Mouse (Mus musculus) cerebellum, postnatal 36 days (tissue): ENCODE data around the gene Ercc4.

ENCODE experiments used
- DNase-seq, 2 experiments: peaks; one replicate each; pipeline ENCODE4 v3.0.0; 2021 to 2022; ENCODE audit warnings: mixed read lengths in 2 of 2

Gene Ercc4

GRCm38 (mm10) chr16:13149950-13150349 lies 40.5 kb downstream of the Ercc4 start:
- no peak for DNase-seq

- no peak for DNase-seq
These were observed 41.3 kb downstream of the Ercc4 start for GRCm38 (mm10) chr16:13150790-13151189.

- DNase-seq: no peak
These were observed 43.0 kb downstream of the Ercc4 start for GRCm38 (mm10) chr16:13152475-13152874.

- DNase-seq: no peak
These were observed 43.7 kb downstream of the Ercc4 start for GRCm38 (mm10) chr16:13153215-13153614.

GRCm38 (mm10) chr16:13154352-13154751 lies 44.9 kb downstream of the Ercc4 start:
- no peak for DNase-seq

DNA sequence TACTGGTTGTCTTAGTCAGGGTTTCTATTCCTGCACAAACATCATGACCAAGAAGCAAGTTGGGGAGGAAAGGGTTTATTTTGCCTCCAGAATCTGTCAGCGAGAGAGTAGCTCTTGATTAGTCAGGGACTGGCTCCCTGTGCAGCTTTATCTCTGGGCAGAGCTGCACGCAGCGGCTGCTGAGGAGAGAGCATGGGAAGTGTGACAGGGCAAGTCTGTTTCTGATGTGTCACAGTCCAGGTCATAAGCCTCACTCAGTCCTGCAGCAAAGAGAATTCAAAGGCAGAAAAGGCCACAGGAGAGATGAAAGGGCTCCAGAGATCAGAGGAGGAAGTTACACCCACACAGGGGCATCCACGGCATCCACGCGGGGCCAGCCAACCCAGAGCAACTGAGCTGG lies 47.8 kb downstream of the Ercc4 start:
- DNase-seq: no peak

GRCm38 (mm10) chr16:13158153-13158670 lies 48.7 kb downstream of the Ercc4 start:
- DNase-seq: no peak

DNA sequence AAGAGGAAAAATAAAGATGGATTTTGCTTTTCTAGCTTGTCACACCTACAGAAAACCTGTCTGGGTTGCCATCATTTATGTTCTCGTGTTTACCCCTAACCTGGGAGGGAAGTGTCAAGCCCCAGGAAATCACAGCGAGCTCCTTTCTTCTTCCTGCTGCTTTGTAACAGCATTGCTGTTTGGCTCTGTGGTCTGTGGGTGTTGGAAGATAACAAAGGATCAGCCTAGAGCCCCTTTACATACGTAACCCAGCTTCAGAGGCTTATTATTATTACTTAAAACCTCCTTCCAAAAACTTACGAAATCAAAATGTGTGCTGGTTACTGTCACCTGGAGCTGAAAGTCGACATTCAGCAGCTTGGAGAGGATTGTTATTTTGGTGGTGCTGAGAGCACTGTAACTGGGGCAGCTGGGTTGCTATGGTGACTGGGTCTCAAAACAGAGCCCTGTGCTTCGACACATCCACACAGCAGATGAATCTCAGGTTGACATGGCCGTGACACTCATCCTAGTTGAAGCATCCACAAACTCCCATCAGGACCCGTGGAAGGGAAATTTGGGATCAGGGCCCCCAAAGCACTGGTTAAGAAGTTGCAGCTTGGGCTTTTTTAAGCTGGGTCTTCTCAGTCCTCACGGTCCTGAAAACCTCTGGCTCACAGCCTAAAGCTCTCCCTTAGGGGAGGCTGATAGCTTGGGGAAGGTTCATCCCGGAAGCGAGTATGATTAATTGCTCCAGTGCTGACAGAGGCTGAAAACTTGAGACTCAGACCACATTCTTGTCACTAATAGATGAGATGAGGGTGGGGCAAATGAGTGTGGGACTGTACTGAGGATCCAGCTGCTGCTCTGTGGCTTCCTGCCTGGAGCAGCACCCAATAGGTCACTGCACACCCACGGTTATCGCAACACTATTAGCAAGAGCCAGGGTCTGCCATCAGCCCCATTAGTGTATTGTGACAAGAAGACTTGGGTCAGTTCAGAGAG lies 49.7 kb downstream of the Ercc4 start:
- no peak for DNase-seq

DNA sequence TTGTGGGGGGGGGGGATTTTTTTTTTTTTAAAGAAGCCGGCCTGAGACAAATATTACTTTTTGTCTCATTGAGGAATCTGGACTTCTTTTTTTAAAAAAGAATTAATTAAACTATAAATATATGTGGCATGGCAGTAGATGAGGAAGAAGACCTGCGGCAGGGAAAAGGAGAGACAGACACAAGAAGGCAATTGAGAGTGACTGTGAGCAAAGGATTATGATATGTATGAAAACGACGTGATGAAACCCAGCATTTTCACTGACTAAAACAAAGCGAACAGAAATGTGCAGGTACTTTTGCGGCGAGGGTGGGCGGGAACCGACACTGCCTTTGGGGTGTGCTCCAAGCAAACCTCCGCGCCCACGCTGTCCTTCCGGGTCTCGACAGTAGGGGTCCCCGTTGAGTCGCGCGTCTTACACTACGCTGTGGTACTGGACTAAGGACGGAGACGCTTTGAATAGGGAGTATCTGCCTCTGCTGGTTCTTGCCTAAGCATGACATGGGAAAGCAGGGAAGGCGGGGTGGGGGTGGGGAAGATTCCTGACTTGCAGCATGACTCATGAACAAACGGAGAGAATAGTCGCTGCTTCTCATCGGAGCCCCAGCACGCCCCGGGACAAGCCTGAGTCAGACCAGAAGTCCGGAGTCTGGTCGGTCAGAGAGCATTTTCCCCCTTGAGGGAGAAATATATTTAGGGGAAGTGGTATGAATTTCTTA lies 50.6 kb downstream of the Ercc4 start:
- DNase-seq: peak; percentile 90 to 91

GRCm38 (mm10) chr16:13161516-13161915 lies 52.0 kb downstream of the Ercc4 start:
- no peak for DNase-seq

GRCm38 (mm10) chr16:13167731-13168130 lies 58.2 kb downstream of the Ercc4 start:
- DNase-seq: no peak

DNA sequence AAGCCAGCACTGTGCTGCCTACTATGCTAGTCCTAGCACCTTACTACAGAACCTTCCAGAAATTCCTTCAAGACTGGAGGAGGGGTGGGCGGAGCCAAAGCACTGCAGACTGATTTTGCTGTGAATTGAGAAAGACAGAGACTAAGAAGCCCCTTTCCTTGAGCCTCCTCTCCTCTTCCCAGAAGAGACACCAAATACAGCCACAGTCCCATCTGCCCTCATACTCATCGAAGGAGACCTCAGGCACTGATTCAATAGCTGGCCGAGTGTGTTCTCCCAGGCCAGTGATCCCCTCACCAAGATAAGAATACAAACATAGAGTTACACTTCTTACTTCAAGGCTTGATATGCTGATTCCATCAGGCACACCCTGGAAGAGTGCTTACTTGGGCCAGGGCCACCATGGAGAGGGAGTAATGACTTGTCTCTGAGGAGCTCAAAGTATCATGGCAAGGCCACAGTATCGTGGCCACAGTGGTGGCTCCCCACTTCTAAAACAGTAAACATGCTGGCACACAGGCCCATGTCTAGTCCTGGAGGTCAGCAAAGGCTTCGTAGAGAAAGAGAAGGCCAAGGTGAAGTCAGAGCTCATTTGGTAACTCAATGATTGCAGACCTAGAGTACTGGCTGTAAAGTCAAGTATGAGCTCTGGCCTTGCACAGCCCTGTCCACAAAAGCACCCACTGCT lies 63.7 kb downstream of the Ercc4 start:
- no peak for DNase-seq

- DNase-seq: no peak
These were observed 73.0 kb downstream of the Ercc4 start for GRCm38 (mm10) chr16:13182526-13182925.

DNA sequence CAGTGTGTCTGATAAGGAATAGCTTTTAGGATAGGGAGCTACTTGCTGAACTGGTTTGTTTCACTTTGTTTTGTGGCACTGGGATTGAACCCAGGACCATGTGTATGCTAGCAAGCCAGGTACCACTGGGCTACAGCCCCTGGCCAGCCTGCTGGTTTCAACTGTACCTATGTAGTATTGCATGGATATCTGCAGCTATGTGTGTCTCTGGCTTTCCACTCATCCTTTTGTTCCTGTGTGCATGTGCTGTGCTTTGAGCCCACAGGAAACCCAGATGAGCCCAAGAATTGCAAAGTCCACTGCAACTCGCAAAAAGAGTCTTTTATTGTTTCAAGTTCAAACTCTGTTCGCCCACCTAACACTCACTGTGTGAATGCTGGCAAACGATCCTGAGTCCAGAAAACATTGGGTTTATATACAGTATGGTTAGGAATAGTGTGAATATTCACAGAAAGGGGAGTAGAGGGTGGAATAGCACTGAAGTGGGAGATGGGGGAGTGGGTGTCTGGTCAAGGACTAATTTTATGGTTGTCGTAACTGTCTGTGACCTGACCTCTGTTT lies 73.8 kb downstream of the Ercc4 start:
- no peak for DNase-seq

DNA sequence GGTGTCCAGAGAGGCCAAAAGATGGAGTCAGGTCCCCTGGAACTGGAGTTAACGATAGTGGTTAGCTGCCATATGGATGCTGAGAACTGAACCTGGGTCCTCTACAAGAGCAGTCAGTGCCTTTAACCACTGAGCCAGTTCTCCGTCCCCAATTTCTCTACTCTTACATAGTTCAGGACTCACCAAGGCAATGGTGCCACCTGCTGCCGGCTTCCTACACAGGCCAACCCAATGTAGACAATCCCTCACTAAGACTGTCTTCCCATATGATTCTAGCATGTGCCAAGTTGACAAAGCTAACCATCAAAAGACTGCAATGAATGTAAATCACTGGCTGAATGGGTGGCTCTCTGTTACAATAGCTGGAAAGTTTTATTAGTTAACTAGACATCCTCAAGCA lies 74.9 kb downstream of the Ercc4 start:
- DNase-seq: no peak

- DNase-seq: no peak
These were observed 80.1 kb downstream of the Ercc4 start for GRCm38 (mm10) chr16:13189430-13190107.

DNA sequence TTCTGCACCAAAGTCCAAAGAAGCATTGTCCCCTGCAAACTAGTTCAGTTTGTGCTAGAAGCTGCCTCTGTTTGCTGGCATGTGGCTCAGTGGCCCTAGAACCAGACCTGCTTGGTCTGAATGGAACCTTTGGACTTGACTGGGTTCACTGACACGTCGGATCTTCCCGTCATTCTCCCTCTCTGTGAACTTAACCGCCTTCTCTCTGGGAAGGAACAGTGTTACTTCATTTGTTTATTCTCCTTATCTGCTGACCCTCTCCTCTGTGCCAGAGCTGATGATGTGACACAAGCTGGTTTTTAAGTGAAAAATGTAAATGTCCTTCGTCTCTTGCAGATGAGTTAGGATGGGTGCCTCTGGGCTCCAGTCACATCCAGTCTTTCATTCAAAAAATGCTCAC lies 81.0 kb downstream of the Ercc4 start:
- no peak for DNase-seq

GRCm38 (mm10) chr16:13191166-13191565 lies 81.7 kb downstream of the Ercc4 start:
- no peak for DNase-seq

DNA sequence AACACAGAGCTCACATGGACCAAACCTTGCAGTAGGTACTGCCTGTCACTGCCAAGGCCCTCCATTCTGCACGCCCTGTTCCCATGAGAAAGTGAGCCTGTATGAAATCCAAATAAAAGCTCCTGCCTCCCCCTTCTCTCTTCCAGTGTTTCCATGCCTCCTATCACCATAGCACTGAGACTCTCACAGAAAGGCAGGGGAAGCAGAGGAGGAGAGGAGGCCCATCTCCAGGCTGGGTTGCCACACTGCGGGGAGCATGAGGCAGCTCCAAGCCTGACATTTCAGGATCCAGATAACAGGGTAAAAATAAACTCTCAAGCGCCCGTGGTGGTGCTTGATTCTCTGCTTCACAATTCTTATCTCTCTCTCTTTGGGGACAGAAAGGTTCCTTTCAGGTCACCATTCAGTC lies 84.2 kb downstream of the Ercc4 start:
- DNase-seq: no peak

DNA sequence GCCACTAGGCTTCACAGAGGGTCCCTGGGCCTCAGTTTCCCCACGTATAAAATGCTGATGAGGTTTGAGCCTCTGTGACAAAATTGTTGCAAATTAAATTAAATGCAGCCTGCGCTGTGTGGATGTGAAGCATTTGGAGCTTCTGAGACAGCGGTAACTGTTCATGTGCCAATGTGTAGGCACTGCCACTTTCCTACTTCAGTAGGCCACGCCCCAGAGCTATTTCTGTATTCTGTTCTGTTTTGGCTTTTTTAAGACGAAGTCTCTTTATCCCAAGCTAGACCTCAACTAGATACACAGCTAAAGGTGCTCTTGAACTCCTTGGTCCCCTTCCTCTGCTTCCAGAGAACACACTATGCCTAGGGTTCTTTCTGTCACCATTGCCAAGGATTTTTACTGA lies 85.4 kb downstream of the Ercc4 start:
- DNase-seq: no peak

- no peak for DNase-seq
These were observed 87.1 kb downstream of the Ercc4 start for GRCm38 (mm10) chr16:13196626-13197025.

- no peak for DNase-seq
These were observed 87.8 kb downstream of the Ercc4 start for GRCm38 (mm10) chr16:13197293-13197692.
